Mouse (Mus musculus): ENCODE results near the gene Ppfia4. TPM values are rescaled to one million over a fixed set of nuclear protein-coding genes. Genes with fewer than 3 reads are reported as not detected.

Ppfia4 gene
- polyA plus RNA-seq, 1 experiment, result 8.8 TPM

DNA sequence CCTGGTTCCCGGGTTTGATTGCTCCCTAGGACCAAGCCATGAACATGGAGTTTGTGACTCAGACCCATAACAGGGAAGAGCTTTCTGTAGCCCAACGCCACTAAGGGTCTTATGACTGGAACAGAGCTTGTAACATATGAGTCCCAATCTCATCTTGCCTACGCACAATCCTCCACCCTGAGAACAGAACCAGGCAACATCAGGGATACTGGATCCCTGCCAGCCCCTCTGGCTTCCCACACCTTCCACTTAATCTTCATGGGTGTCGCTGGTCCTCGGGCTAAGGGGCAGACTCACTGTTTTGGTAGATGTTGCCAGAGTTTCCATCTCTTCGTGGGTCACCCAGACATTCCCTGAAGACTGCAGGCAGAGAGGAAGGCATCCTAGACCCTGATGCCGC lies 21.0 kb downstream of the Ppfia4 start:
- H3K9me3 ChIP-seq (replicated peaks; ENCODE audit: control insufficient read depth, insufficient read depth, low read length, poor library complexity, severe bottlenecking), result no peaks in the 10 kb centered on the region
- peaks cover 2% of the 10 kb centered on the region; the same call in 1 of the 2 replicates for H3K36me3 ChIP-seq (ENCODE audit: control insufficient read depth, insufficient read depth, low read length, poor library complexity, severe bottlenecking)
- no peak overlapping the region for H3K9ac ChIP-seq (ENCODE audit: low read depth, poor library complexity, severe bottlenecking)
- no peaks in the 10 kb centered on the region for H3K4me1 ChIP-seq (ENCODE audit: control insufficient read depth, insufficient read depth, low read length)
- H3K27me3 ChIP-seq (ENCODE audit: control insufficient read depth, insufficient read depth, low read length, poor library complexity, severe bottlenecking), result no peaks in the 10 kb centered on the region
- TF ChIP-seq EP300 (IDR thresholded peaks at IDR 0.05; ENCODE audit: insufficient read depth, low read depth, low read length) (no peak), POLR2A (IDR thresholded peaks at IDR 0.05; ENCODE audit: insufficient read depth, low read length) (no peak), CTCF (IDR thresholded peaks at IDR 0.05; ENCODE audit: low read depth, low read length) (no peak)
- H3K4me3 ChIP-seq (ENCODE audit: low read depth, low read length), result no peak overlapping the region
- H3K27ac ChIP-seq (ENCODE audit: insufficient read depth, low read length), result no peak overlapping the region

- Histone ChIP-seq H3K9me3 (replicated peaks; ENCODE audit: control insufficient read depth, insufficient read depth, low read length, poor library complexity, severe bottlenecking) (no peaks in the 10 kb centered on the region), H3K4me1 (ENCODE audit: control insufficient read depth, insufficient read depth, low read length) (no peaks in the 10 kb centered on the region), H3K4me3 (ENCODE audit: low read depth, low read length) (no peak overlapping the region), H3K9ac (ENCODE audit: low read depth, poor library complexity, severe bottlenecking) (no peak overlapping the region), H3K36me3 (ENCODE audit: control insufficient read depth, insufficient read depth, low read length, poor library complexity, severe bottlenecking) (peaks cover 2% of the 10 kb centered on the region; the same call in 1 of the 2 replicates), H3K27me3 (ENCODE audit: control insufficient read depth, insufficient read depth, low read length, poor library complexity, severe bottlenecking) (no peaks in the 10 kb centered on the region), H3K27ac (ENCODE audit: insufficient read depth, low read length) (no peak overlapping the region)
- TF ChIP-seq EP300 (IDR thresholded peaks at IDR 0.05; ENCODE audit: insufficient read depth, low read depth, low read length) (no peak), POLR2A (IDR thresholded peaks at IDR 0.05; ENCODE audit: insufficient read depth, low read length) (no peak), CTCF (IDR thresholded peaks at IDR 0.05; ENCODE audit: low read depth, low read length) (no peak)
Measured at GRCm38 (mm10) chr1:134310729-134311128, 22.0 kb downstream of the Ppfia4 start.

- Histone ChIP-seq H3K4me1 (ENCODE audit: control insufficient read depth, insufficient read depth, low read length) (no peaks in the 10 kb centered on the region), H3K9ac (ENCODE audit: low read depth, poor library complexity, severe bottlenecking) (no peak overlapping the region), H3K4me3 (ENCODE audit: low read depth, low read length) (no peak overlapping the region), H3K27me3 (ENCODE audit: control insufficient read depth, insufficient read depth, low read length, poor library complexity, severe bottlenecking) (no peaks in the 10 kb centered on the region), H3K27ac (ENCODE audit: insufficient read depth, low read length) (no peak overlapping the region), H3K36me3 (ENCODE audit: control insufficient read depth, insufficient read depth, low read length, poor library complexity, severe bottlenecking) (peaks cover 2% of the 10 kb centered on the region; the same call in 1 of the 2 replicates), H3K9me3 (replicated peaks; ENCODE audit: control insufficient read depth, insufficient read depth, low read length, poor library complexity, severe bottlenecking) (no peaks in the 10 kb centered on the region)
- no peak for TF ChIP-seq POLR2A (IDR thresholded peaks at IDR 0.05; ENCODE audit: insufficient read depth, low read length)
- TF ChIP-seq CTCF (IDR thresholded peaks at IDR 0.05; ENCODE audit: low read depth, low read length), result no peak
- no peak for TF ChIP-seq EP300 (IDR thresholded peaks at IDR 0.05; ENCODE audit: insufficient read depth, low read depth, low read length)
Measured at GRCm38 (mm10) chr1:134310291-134310690, 22.4 kb downstream of the Ppfia4 start.

DNA sequence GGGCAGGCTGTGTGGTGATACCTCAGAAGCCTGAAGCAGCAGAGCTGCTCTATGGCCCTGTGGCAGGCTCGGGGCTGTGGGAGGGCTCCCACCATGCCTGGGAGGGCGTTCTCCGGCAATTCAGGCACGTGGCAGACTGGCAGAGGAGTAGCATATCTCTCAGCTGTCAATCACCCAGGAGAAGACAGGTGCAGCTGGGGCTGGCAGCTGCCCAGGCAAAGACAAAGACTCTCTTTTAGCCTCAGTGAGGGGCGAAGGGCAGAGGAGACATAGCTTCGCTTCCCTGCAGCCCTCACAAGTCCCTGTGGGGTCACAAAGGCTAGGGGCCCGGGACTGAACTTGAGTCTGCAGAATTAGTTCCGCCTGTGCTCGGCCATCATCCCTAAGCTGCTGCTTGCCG lies 25.3 kb downstream of the Ppfia4 start:
- H3K9ac ChIP-seq (ENCODE audit: low read depth, poor library complexity, severe bottlenecking), result no peak overlapping the region
- H3K4me3 ChIP-seq (ENCODE audit: low read depth, low read length), result no peak overlapping the region
- H3K9me3 ChIP-seq (replicated peaks; ENCODE audit: control insufficient read depth, insufficient read depth, low read length, poor library complexity, severe bottlenecking), result no peaks in the 10 kb centered on the region
- TF ChIP-seq EP300 (IDR thresholded peaks at IDR 0.05; ENCODE audit: insufficient read depth, low read depth, low read length), result no peak
- TF ChIP-seq POLR2A (IDR thresholded peaks at IDR 0.05; ENCODE audit: insufficient read depth, low read length), result no peak
- no peak for TF ChIP-seq CTCF (IDR thresholded peaks at IDR 0.05; ENCODE audit: low read depth, low read length)
- H3K27me3 ChIP-seq (ENCODE audit: control insufficient read depth, insufficient read depth, low read length, poor library complexity, severe bottlenecking), result no peaks in the 10 kb centered on the region
- H3K36me3 ChIP-seq (ENCODE audit: control insufficient read depth, insufficient read depth, low read length, poor library complexity, severe bottlenecking), result peaks cover 2% of the 10 kb centered on the region; the same call in 1 of the 2 replicates
- no peak overlapping the region for H3K27ac ChIP-seq (ENCODE audit: insufficient read depth, low read length)
- no peaks in the 10 kb centered on the region for H3K4me1 ChIP-seq (ENCODE audit: control insufficient read depth, insufficient read depth, low read length)

- Histone ChIP-seq H3K9me3 (replicated peaks; ENCODE audit: control insufficient read depth, insufficient read depth, low read length, poor library complexity, severe bottlenecking) (no peaks in the 10 kb centered on the region), H3K27ac (ENCODE audit: insufficient read depth, low read length) (no peak overlapping the region), H3K27me3 (ENCODE audit: control insufficient read depth, insufficient read depth, low read length, poor library complexity, severe bottlenecking) (no peaks in the 10 kb centered on the region), H3K4me1 (ENCODE audit: control insufficient read depth, insufficient read depth, low read length) (no peaks in the 10 kb centered on the region), H3K4me3 (ENCODE audit: low read depth, low read length) (no peak overlapping the region), H3K36me3 (ENCODE audit: control insufficient read depth, insufficient read depth, low read length, poor library complexity, severe bottlenecking) (no peaks in the 10 kb centered on the region), H3K9ac (ENCODE audit: low read depth, poor library complexity, severe bottlenecking) (no peak overlapping the region)
- TF ChIP-seq CTCF (IDR thresholded peaks at IDR 0.05; ENCODE audit: low read depth, low read length), result no peak
- no peak for TF ChIP-seq POLR2A (IDR thresholded peaks at IDR 0.05; ENCODE audit: insufficient read depth, low read length)
- TF ChIP-seq EP300 (IDR thresholded peaks at IDR 0.05; ENCODE audit: insufficient read depth, low read depth, low read length), result no peak
Measured at GRCm38 (mm10) chr1:134304940-134305339, 27.8 kb downstream of the Ppfia4 start.

- H3K9me3 ChIP-seq (replicated peaks; ENCODE audit: control insufficient read depth, insufficient read depth, low read length, poor library complexity, severe bottlenecking), result no peaks in the 10 kb centered on the region
- no peak overlapping the region for H3K4me3 ChIP-seq (ENCODE audit: low read depth, low read length)
- TF ChIP-seq POLR2A (IDR thresholded peaks at IDR 0.05; ENCODE audit: insufficient read depth, low read length) (no peak), CTCF (IDR thresholded peaks at IDR 0.05; ENCODE audit: low read depth, low read length) (no peak), EP300 (IDR thresholded peaks at IDR 0.05; ENCODE audit: insufficient read depth, low read depth, low read length) (no peak)
- H3K27ac ChIP-seq (ENCODE audit: insufficient read depth, low read length), result no peak overlapping the region
- H3K9ac ChIP-seq (ENCODE audit: low read depth, poor library complexity, severe bottlenecking), result no peak overlapping the region
- no peaks in the 10 kb centered on the region for H3K36me3 ChIP-seq (ENCODE audit: control insufficient read depth, insufficient read depth, low read length, poor library complexity, severe bottlenecking)
- peaks cover 2% of the 10 kb centered on the region; the same call in 1 of the 2 replicates for H3K27me3 ChIP-seq (ENCODE audit: control insufficient read depth, insufficient read depth, low read length, poor library complexity, severe bottlenecking)
- H3K4me1 ChIP-seq (ENCODE audit: control insufficient read depth, insufficient read depth, low read length), result no peaks in the 10 kb centered on the region
Measured at GRCm38 (mm10) chr1:134302568-134303238, 30.0 kb downstream of the Ppfia4 start.
